Mouse (Mus musculus): ENCODE results near the gene Ntpcr.

DNA sequence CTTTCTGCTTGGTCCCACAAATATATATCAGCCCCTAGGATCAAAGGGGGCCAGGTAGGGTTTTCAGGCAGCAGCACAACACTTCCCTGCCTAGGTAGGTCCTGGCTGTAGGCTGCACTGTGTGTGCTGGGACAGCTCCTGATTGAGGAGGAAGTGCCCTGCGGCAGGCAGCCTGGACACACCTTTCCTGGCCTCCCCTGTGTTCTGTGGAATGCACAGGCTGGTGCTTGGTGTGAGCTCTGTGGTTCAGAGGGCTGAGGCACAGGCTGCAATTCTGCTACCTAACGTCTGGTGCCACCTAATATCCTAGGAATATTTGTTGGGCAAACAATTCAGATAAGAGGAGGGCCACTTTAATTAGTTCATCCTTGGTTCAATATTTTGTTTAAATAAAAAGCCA, 12.1 kb downstream of the Ntpcr start:
- TF ChIP-seq RCOR1 (conservative IDR thresholded peaks at IDR 0.05; ENCODE audit: low read depth, low read length) (no peak), E2F4 (IDR thresholded peaks at IDR 0.05; ENCODE audit: insufficient replicate concordance, low read depth, low read length) (no peak), MAZ (IDR thresholded peaks at IDR 0.05; ENCODE audit: low read depth, low read length) (no peak), POLR2A (IDR thresholded peaks at IDR 0.05; ENCODE audit: low read depth, low read length) (no peak), ZKSCAN1 (IDR thresholded peaks at IDR 0.05; ENCODE audit: borderline replicate concordance, low read depth, low read length) (no peak), RAD21 (IDR thresholded peaks at IDR 0.05; ENCODE audit: low read depth, low read length) (no peak), USF1 (IDR thresholded peaks at IDR 0.05; ENCODE audit: low read depth, low read length) (no peak), CTCF (conservative IDR thresholded peaks at IDR 0.05 in 1 of 2, IDR thresholded peaks at IDR 0.05 in 1 of 2; ENCODE audit: low read depth in 2 of 2, low read length in 2 of 2) (no peak), MXI1 (IDR thresholded peaks at IDR 0.05; ENCODE audit: low read depth, low read length) (no peak), MEF2A (IDR thresholded peaks at IDR 0.05; ENCODE audit: borderline replicate concordance, low read depth, low read length) (no peak), ZNF384 (IDR thresholded peaks at IDR 0.05; ENCODE audit: low read depth, low read length) (no peak), SMC3 (IDR thresholded peaks at IDR 0.05; ENCODE audit: low read depth, low read length) (no peak)

Data from CH12.LX (cell line).